Mouse (Mus musculus) brain, embryonic 14.5 days (tissue): ENCODE measurements around the gene Cdh18. TPM values are rescaled to one million over a fixed set of nuclear protein-coding genes. Genes with fewer than 3 reads are reported as not detected.

Experiments used
- DNase-seq: peaks from one replicate; pipeline ENCODE4 v3.0.0-alpha.2; 2011; ENCODE audit warnings: low read depth
- CTCF ChIP-seq: fragments of 200-500 bp; IDR thresholded peaks from 2 replicates; pipeline ENCODE4 v1.5.1; 2012; ENCODE audit warnings: inconsistent platforms, mild to moderate bottlenecking, moderate library complexity, borderline replicate concordance; ENCODE audit not compliant: insufficient read depth, insufficient read length; ENCODE audit errors: extremely low read depth
- POLR2A ChIP-seq: fragments of 200-500 bp; IDR thresholded peaks from 2 replicates; pipeline ENCODE4 v1.6.1; 2012; ENCODE audit warnings: mild to moderate bottlenecking, inconsistent platforms, borderline replicate concordance; ENCODE audit not compliant: poor library complexity, insufficient read depth, insufficient read length, severe bottlenecking; ENCODE audit errors: extremely low read depth
- polyA plus RNA-seq: library from polyadenylated mRNA; depleted of rRNA; stranded (reverse); fragments of >200 nt; gene quantifications from 2 replicates; pipeline ENCODE4 v1.2.3, GENCODE M21; 2012

The Cdh18 gene
- polyA plus RNA-seq, 1 experiment = 7.3 TPM

- TF ChIP-seq CTCF = no peak
- no peak for TF ChIP-seq POLR2A
- peak; percentile 41 for DNase-seq
These were observed 899.7 kb downstream of the Cdh18 start for GRCm38 (mm10) chr15:23448542-23448941.

- TF ChIP-seq POLR2A = no peak
- TF ChIP-seq CTCF = no peak
- peak; percentile 86 for DNase-seq
These were observed 903.3 kb downstream of the Cdh18 start for GRCm38 (mm10) chr15:23452098-23452625.

GRCm38 (mm10) chr15:23453331-23453730 is 904.5 kb downstream of the Cdh18 start:
- peak; percentile 35 for DNase-seq
- TF ChIP-seq POLR2A (no peak), CTCF (no peak)

GRCm38 (mm10) chr15:23455344-23455743 is 906.5 kb downstream of the Cdh18 start:
- no peak for TF ChIP-seq CTCF
- no peak for TF ChIP-seq POLR2A

GRCm38 (mm10) chr15:23457401-23457800 is 908.6 kb downstream of the Cdh18 start:
- peak; percentile 75 for DNase-seq
- no peak for TF ChIP-seq POLR2A

More at GRCm38 (mm10) chr15:23455344-23455743, 906.5 kb downstream of the Cdh18 start:
- peak; percentile 51 for DNase-seq

- DNase-seq = peak; percentile 55
These were observed 922.0 kb downstream of the Cdh18 start for GRCm38 (mm10) chr15:23470527-23471475.

GRCm38 (mm10) chr15:23486306-23486705 is 937.5 kb downstream of the Cdh18 start:
- peak; percentile 19 for DNase-seq
- TF ChIP-seq CTCF = peak; percentile 41; the same call in 1 of the 2 replicates
- no peak for TF ChIP-seq POLR2A

More at GRCm38 (mm10) chr15:23470527-23471475, 922.0 kb downstream of the Cdh18 start:
- TF ChIP-seq CTCF = peak; percentile 33; the same call in 1 of the 2 replicates
- no peak for TF ChIP-seq POLR2A

- TF ChIP-seq POLR2A = no peak
- TF ChIP-seq CTCF = no peak
These were observed 957.7 kb downstream of the Cdh18 start for GRCm38 (mm10) chr15:23506480-23506879.

GRCm38 (mm10) chr15:23509694-23510093 is 960.9 kb downstream of the Cdh18 start:
- no peak for DNase-seq
- no peak for TF ChIP-seq POLR2A
- no peak for TF ChIP-seq CTCF

More at GRCm38 (mm10) chr15:23506480-23506879, 957.7 kb downstream of the Cdh18 start:
- no peak for DNase-seq

GRCm38 (mm10) chr15:23515786-23516185 is 967.0 kb downstream of the Cdh18 start:
- TF ChIP-seq CTCF (no peak), POLR2A (no peak)
- no peak for DNase-seq

GRCm38 (mm10) chr15:23518079-23518478 is 969.3 kb downstream of the Cdh18 start:
- no peak for DNase-seq
- TF ChIP-seq CTCF (no peak), POLR2A (no peak)
